Mouse (Mus musculus) right cerebral cortex, adult 2 months (tissue): ENCODE measurements around the gene Sgo2a.
"Not testable (repeated sequence)": the region's sequence is repeated elsewhere in the genome, so short reads cannot be mapped to it uniquely, and the experiment has no call there.

Source experiments
- DNase-seq, 2 experiments: peaks; one replicate each; pipeline ENCODE4 v3.0.0; 2021 to 2022; ENCODE audit warnings: low spot score in 2 of 2

Sgo2a gene

GRCm38 (mm10) chr1:57995432-57996132, at the start of gene Sgo2a:
Gene Sgo2a (plus strand): TSS chr1:57995971.
- peak; percentile 85 to 90 for DNase-seq

DNA sequence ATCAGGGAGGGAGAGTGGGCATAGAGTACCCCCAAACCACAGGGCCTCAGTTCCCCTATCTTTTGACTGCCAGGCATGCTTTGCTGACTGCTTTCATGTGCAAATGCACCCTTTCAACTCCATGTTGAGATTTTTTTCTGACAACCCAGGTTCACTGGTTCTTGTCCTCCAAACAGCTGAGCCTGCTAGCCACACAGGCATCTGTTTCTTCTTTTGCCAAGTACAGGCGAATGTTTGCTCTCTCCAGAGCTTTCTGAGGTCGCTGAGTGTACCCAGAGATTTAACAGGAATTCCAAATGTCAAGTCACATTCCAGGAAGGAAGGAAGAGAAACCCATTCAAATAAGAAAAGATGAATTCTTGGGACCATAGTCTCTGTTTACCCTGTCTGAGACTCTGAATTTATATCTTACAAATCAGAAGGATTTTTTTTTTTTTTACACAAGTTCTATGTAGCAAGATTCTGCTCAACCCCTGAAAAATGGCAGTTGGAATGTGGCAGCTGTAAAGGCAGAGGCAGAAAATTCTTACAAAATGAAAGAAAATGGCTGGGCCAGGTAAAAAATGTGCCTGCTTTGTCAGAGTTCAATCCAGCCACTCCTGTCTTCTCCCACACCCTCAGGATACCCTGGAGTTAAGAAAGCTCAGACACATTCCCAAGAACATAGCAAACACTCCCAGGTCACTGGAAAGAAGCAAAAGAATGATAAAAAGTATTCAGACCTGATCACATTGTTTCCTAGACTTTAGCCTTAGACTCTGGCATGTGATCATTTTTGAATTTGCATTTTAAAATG, 48.0 kb upstream of the Sgo2a start:
- no peak for DNase-seq

DNA sequence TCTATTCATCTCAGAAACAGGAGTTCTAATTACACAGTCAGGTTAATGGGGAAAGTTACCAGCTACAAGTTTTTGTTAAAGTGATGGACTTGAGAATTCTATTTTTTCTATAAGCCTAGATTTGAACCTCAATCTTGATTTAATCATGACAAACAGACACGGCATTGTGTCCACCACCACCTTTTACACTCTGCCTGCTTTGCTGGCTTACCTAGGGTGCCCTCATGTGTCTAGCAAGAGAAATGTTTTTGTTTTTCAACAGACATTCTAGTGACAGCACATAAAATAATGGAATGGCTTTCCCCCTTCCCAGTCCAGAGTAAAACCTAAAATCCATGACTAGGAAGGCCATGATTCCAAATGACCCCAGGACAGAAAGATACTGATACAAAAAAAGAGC, 46.6 kb upstream of the Sgo2a start:
- DNase-seq, result peak in 1 of 2 experiments; percentile 15

DNA sequence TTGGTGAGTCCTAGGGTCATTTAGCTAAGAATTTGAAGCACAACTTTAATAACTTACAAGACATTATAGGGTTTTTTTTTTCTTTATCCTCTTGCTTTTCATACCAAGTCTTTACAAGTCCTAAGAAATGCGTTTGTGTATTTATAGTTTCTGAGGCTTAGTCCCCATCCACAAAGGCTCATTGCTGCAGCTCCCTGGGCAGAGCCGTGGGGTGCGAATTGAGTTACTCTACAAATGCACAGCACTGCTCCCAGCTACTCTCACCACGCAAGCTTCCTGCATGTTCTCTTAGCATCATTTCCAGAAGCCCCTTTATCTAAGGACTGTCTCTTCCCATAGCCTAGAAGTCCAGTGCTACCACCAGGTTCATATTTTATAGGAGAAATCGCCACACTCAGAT, 46.1 kb upstream of the Sgo2a start:
- no peak for DNase-seq

DNA sequence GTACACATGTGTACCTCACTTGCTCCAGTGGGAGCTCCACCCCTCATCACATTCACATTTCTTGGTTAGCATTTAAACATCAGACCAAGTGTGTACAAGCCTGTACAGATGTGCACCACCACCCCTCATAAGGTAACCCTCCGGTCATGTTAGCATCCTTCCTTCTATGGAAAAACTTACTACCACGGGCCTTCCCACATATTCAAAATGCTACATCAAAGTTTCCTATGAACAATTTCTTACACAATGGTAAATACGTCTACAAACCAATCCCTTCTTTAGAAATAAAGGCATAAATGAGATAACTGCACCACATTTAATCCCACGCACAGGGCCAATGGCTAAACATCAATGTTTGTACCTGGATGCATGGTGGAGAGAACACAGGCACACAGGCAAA, 43.3 kb upstream of the Sgo2a start:
- DNase-seq, result no peak

- DNase-seq, result no peak
These were observed 42.0 kb upstream of the Sgo2a start for GRCm38 (mm10) chr1:57953586-57954375.

- DNase-seq, result no peak
These were observed 41.4 kb upstream of the Sgo2a start for GRCm38 (mm10) chr1:57954376-57954765.

DNA sequence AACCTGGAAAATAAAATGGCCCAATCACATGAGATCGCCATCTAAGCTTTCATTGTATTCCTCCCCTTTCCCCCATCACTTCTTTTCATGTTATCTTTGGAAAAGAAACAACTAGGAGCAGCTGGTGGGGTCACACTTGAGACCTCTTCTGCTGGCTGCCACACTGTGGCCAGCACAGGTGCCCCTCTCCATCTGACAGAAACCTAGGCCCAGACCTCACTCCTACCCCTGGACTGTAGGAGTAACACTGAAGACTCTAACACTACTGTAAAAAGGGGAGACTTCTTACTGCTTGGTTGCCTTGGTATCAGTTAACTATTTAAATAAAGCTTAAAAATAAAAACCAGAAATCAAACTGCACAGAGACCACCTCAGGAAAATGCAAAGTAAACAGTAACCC, 40.0 kb upstream of the Sgo2a start:
- DNase-seq, result no peak

GRCm38 (mm10) chr1:57969327-57970271, 26.2 kb upstream of the Sgo2a start:
- peak; percentile 96 to 97 for DNase-seq

GRCm38 (mm10) chr1:57971588-57971987, 24.2 kb upstream of the Sgo2a start:
- DNase-seq, result no peak

DNA sequence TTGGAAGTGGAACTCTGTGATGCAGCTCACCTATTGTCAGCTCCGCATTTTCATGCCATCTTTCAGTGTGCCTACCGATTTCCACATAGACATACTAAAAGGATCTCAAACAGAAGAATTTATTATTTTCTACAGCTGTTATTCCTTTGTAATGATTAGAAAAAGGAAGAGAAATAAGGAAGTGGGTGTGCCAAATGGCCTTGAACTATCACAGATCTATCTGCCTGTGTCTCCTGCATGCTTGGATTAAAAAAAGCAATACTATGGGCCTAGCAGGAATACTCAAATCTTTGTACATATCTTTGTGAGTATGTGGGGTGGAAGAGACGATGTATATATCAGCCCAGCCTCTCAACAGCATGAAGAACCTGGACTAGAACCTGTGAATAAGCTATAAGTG, 18.9 kb upstream of the Sgo2a start:
- no peak for DNase-seq

- no peak for DNase-seq
These were observed 6.6 kb upstream of the Sgo2a start for GRCm38 (mm10) chr1:57989052-57989600.

DNA sequence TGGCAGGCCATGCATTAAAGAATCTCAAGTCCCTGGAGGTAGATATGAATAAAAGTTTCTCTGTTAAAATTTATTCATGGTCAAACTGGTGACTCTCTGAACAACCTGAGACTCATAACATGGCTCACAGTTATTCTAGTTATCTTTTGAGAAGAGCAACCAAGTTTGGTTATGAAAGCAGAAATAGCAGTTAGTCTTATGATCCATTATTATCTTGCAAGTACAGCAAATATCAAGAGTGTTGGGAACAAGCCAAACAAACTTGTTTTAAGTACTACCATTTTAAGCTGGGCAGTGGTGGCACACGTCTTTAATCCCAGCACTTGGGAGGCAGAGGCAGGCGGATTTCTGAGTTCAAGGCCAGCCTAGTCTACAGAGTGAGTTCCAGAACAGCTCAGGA, 4.5 kb upstream of the Sgo2a start:
- no peak for DNase-seq

GRCm38 (mm10) chr1:57996133-57996615, 403 bp downstream of the Sgo2a start:
- DNase-seq, result no peak

DNA sequence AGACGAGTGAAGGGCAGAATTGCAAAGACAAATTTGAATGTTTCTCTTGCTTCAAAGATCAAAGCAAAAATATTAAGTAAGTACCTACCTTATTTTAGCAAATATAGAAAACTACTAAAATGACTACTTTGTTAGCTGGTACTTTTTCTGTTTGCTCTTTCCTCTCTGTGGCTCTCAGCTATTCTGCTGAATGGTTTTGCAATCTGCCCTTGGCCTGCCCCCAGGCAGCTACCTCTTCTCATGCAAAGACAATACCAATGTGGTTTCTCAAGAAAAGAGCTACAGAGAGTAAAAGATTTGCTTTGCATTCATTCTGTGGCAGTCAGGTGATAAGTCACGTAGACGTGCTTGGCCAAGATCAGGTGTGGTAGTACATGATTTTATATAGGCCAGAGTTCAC, 2.4 kb downstream of the Sgo2a start:
- DNase-seq, result no peak

DNA sequence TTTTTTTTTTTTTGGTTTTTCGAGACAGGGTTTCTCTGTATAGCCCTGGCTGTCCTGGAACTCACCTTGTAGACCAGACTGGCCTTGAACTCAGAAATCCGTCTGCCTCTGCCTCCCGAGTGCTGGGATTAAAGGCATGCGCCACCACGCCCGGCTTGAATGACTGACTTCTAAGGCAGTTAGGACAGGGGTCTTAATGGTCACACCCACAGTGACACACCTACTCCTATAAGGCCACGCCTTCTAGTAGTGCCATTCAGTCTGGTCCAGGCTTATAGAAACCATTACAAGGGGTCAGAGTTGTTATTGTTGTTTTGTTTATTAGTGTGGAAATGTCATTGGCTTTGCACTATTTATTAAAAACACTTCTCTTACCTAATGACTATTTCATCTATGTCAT, 10.6 kb downstream of the Sgo2a start:
- DNase-seq, result not testable (repeated sequence)

DNA sequence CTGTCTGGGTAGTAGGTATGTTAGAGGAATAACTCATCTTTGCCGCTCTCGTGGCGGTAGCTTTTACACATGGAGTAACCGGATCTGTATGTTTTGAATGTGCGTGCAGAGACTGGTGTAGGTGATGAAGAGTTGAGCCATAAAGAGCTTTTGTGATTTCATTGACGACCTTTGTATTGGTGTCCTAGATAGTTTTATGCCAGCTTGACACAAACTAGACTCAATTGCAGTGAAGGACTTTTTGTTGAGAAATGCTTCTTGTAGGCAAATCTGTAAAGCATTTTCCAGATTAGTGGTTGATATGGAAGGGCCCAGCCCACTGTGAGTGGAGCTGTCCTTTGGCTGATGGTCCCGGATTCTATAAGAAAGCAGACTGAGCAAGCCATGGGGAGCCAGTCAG, 23.1 kb downstream of the Sgo2a start, which contains the start of gene Kctd18:
Kctd18 (minus strand) TSS at position 101 of the 400 bp plus-strand sequence.
- DNase-seq, result no peak

GRCm38 (mm10) chr1:58027707-58028106, 31.9 kb downstream of the Sgo2a start:
- DNase-seq, result no peak

DNA sequence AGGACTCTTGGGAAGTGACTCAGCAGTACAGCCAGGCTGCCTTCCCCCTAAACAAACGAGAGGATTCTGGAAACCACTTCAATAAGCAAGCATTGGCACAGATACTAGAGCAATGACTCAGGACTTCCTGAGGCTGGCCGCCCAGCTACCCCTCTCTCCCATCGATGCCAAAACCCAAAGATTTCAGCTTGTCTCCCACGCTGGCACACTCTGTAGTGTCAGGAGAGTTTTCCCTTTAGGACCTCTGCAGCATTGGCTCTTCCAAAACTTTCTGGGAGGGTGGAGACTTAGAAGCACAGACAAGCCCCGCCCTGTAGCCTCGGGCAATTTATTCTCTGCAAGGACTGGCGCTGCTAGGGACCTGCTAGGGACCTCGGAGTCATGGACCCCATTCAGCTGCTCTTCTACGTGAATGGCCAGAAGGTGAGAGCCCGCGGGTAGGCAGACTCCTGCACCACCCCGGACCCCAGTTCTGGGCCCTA, 33.9 kb downstream of the Sgo2a start, which contains the start of gene Aox1:
Aox1 (plus strand) TSS at position 296 of the 482 bp plus-strand sequence.
- DNase-seq, result peak; percentile 25 to 35

DNA sequence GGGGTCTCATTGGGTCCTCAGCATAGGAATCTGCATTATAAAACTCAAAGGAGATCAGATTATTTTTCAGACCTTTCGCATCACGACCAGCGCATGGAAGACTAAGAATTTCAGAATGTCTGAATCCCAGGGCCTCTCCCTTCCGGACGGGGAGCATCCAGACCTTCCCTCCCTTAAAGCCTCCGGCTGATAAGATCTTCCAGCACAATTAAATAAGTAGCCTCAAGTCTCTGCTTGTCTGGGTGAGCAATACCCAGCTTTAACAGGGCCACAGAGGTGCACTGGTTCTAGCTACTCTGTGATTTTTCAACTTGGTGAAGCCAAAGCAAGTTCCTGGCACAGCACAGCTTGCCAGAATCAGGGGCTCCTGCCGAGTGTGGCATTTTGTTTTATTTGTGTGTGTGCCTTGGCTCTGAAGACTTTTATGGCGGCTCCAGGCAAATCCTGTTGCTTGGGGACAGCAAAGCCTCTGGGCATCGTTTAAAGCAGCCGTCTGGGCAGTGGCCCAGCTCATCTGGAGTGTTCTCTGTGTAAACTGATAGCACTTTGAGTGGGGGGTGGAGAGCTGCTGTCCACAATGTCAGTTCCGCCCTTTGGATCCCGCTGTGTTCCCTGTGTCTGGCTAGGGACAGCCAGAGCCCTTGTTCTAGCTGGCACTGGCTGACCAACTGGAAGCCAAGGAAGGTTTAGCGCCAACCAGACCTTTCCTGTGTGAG, 34.5 kb downstream of the Sgo2a start:
- DNase-seq, result peak; percentile 12 to 36
